Mouse (Mus musculus): Measurements from ENCODE around the gene Ccdc137. TPM values are rescaled to one million over a fixed set of nuclear protein-coding genes. Genes with fewer than 3 reads are reported as not detected.

Ccdc137 gene
- total RNA-seq, 2 experiments from 2014 or later, result 16.8 to 20.8 TPM

- DNase-seq (ENCODE audit: extremely low spot score in 1 of 2, low spot score in 2 of 2), result no peak
- intact Hi-C loops (cut with DNase I), result no loop called here
Observed at GRCm38 (mm10) chr11:120492878-120493203, 34.9 kb downstream of the Ccdc137 start.

- intact Hi-C loops (cut with DNase I), result no loop called here
- DNase-seq (ENCODE audit: extremely low spot score in 1 of 2, low spot score in 2 of 2), result no peak
Observed at GRCm38 (mm10) chr11:120493351-120493750, 35.4 kb downstream of the Ccdc137 start.

- intact Hi-C loops (cut with DNase I), result no loop called here
- DNase-seq (ENCODE audit: extremely low spot score in 1 of 2, low spot score in 2 of 2), result no peak
Observed at GRCm38 (mm10) chr11:120493911-120494310, 36.0 kb downstream of the Ccdc137 start.

GRCm38 (mm10) chr11:120497436-120497835, 39.5 kb downstream of the Ccdc137 start:
- DNase-seq (ENCODE audit: extremely low spot score in 1 of 2, low spot score in 2 of 2), result no peak
- intact Hi-C loops (cut with DNase I), result no loop called here

GRCm38 (mm10) chr11:120498226-120498625, 40.3 kb downstream of the Ccdc137 start:
- intact Hi-C loops (cut with DNase I), result no loop called here
- DNase-seq (ENCODE audit: extremely low spot score in 1 of 2, low spot score in 2 of 2), result no peak

- DNase-seq (ENCODE audit: extremely low spot score in 1 of 2, low spot score in 2 of 2), result no peak
- intact Hi-C loops (cut with DNase I), result no loop called here
Observed at GRCm38 (mm10) chr11:120498891-120499290, 41.0 kb downstream of the Ccdc137 start.

GRCm38 (mm10) chr11:120499894-120500293, 42.0 kb downstream of the Ccdc137 start:
- no peak for DNase-seq (ENCODE audit: extremely low spot score in 1 of 2, low spot score in 2 of 2)

GRCm38 (mm10) chr11:120500357-120500756, 42.4 kb downstream of the Ccdc137 start:
- DNase-seq (ENCODE audit: extremely low spot score in 1 of 2, low spot score in 2 of 2), result no peak
- intact Hi-C loops (cut with DNase I), result no loop called here

More at GRCm38 (mm10) chr11:120499894-120500293, 42.0 kb downstream of the Ccdc137 start:
- intact Hi-C loops (cut with DNase I), result no loop called here

GRCm38 (mm10) chr11:120501018-120501417, 43.1 kb downstream of the Ccdc137 start:
- no peak for DNase-seq (ENCODE audit: extremely low spot score in 1 of 2, low spot score in 2 of 2)
- intact Hi-C loops (cut with DNase I), result no loop called here

GRCm38 (mm10) chr11:120501701-120502100, 43.8 kb downstream of the Ccdc137 start:
- DNase-seq (ENCODE audit: extremely low spot score in 1 of 2, low spot score in 2 of 2), result no peak
- intact Hi-C loops (cut with DNase I), result no loop called here

- intact Hi-C loops (cut with DNase I), result no loop called here
- no peak for DNase-seq (ENCODE audit: extremely low spot score in 1 of 2, low spot score in 2 of 2)
Observed at GRCm38 (mm10) chr11:120505661-120506060, 47.7 kb downstream of the Ccdc137 start.

- intact Hi-C loops (cut with DNase I), result no loop called here
- DNase-seq (ENCODE audit: extremely low spot score in 1 of 2, low spot score in 2 of 2), result no peak
Observed at GRCm38 (mm10) chr11:120506899-120507298, 49.0 kb downstream of the Ccdc137 start.

- intact Hi-C loops (cut with DNase I), result no loop called here
- no peak for DNase-seq (ENCODE audit: extremely low spot score in 1 of 2, low spot score in 2 of 2)
Observed at GRCm38 (mm10) chr11:120507611-120508289, 49.8 kb downstream of the Ccdc137 start.

GRCm38 (mm10) chr11:120508290-120508870, 50.5 kb downstream of the Ccdc137 start:
- intact Hi-C loops (cut with DNase I), result no loop called here
- no peak for DNase-seq (ENCODE audit: extremely low spot score in 1 of 2, low spot score in 2 of 2)

GRCm38 (mm10) chr11:120509940-120510339, 52.0 kb downstream of the Ccdc137 start:
- intact Hi-C loops (cut with DNase I), result no loop called here
- no peak for DNase-seq (ENCODE audit: extremely low spot score in 1 of 2, low spot score in 2 of 2)

GRCm38 (mm10) chr11:120510375-120511030, 52.6 kb downstream of the Ccdc137 start:
- intact Hi-C loops (cut with DNase I), result no loop called here
- DNase-seq (ENCODE audit: extremely low spot score in 1 of 2, low spot score in 2 of 2), result no peak

GRCm38 (mm10) chr11:120512790-120513453, 55.0 kb downstream of the Ccdc137 start:
- intact Hi-C loops (cut with DNase I), result no loop called here
- DNase-seq (ENCODE audit: extremely low spot score in 1 of 2, low spot score in 2 of 2), result no peak
